Mouse (Mus musculus): ENCODE data around the gene Matn4. TPM values are rescaled to one million over a fixed set of nuclear protein-coding genes. Genes with fewer than 3 reads are reported as not detected.
A peak's percentile ranks its signal among the peaks of the same experiment; 100 is the strongest.

The Matn4 gene
- total RNA-seq, 1 experiment: 2.3 TPM

GRCm38 (mm10) chr2:164403396-164404081, 1.4 kb downstream of the Matn4 start:
- H3K4me1 ChIP-seq (ENCODE audit: control insufficient read depth in 2 of 2, insufficient read depth in 2 of 2, low read length in 2 of 2, poor library complexity in 1 of 2): peaks cover 0 to 11% of the 10 kb centered on the region in 2 experiments; a peak in 1 of 4 replicates
- TF ChIP-seq HCFC1 (IDR thresholded peaks at IDR 0.05; ENCODE audit: borderline replicate concordance, insufficient read depth, low read length) (no peak), MAFK (IDR thresholded peaks at IDR 0.05; ENCODE audit: insufficient read depth, low read depth, low read length) (no peak)
- H3K9ac ChIP-seq (ENCODE audit: insufficient read depth, low read depth, low read length, poor library complexity, severe bottlenecking): no peak overlapping the region
- H3K36me3 ChIP-seq (ENCODE audit: control insufficient read depth, insufficient read depth, low read length, poor library complexity, severe bottlenecking): no peaks in the 10 kb centered on the region
- DNase-seq (ENCODE audit: low read depth, low spot score): no peak
- H3K9me3 ChIP-seq (ENCODE audit: control insufficient read depth, insufficient read depth, low read depth, low read length): no peaks in the 10 kb centered on the region
- H3K4me3 ChIP-seq (ENCODE audit: insufficient read depth in 1 of 2, low read depth in 1 of 2, low read length in 2 of 2, poor library complexity in 1 of 2, severe bottlenecking in 1 of 2): no peak overlapping the region
- in situ Hi-C loops (cut with MboI; ENCODE audit: low sequenced_read_pairs in 2 of 2, unreplicated experiment in 2 of 2): no loop called here
- H3K27ac ChIP-seq (ENCODE audit: insufficient read depth, low read depth, low read length, poor library complexity, severe bottlenecking): no peak overlapping the region

GRCm38 (mm10) chr2:164402906-164403305, 2.1 kb downstream of the Matn4 start, which contains the start of gene Rbpjl:
TSS of gene Rbpjl (plus strand) at chr2:164403141.
- no peaks in the 10 kb centered on the region for H3K36me3 ChIP-seq (ENCODE audit: control insufficient read depth, insufficient read depth, low read length, poor library complexity, severe bottlenecking)
- H3K4me3 ChIP-seq (ENCODE audit: insufficient read depth in 1 of 2, low read depth in 1 of 2, low read length in 2 of 2, poor library complexity in 1 of 2, severe bottlenecking in 1 of 2): no peak within 1 kb of the TSS
- TF ChIP-seq HCFC1 (IDR thresholded peaks at IDR 0.05; ENCODE audit: borderline replicate concordance, insufficient read depth, low read length) (no peak), MAFK (IDR thresholded peaks at IDR 0.05; ENCODE audit: insufficient read depth, low read depth, low read length) (no peak), ZC3H11A (IDR thresholded peaks at IDR 0.05; ENCODE audit: borderline replicate concordance, low read depth, low read length) (no peak), CHD2 (IDR thresholded peaks at IDR 0.05; ENCODE audit: low read depth, low read length) (no peak), ZNF384 (IDR thresholded peaks at IDR 0.05; ENCODE audit: low read depth, low read length) (no peak)
- H3K27ac ChIP-seq (ENCODE audit: insufficient read depth, low read depth, low read length, poor library complexity, severe bottlenecking): no peak within 1 kb of the TSS
- no peak within 1 kb of the TSS for H3K9ac ChIP-seq (ENCODE audit: insufficient read depth, low read depth, low read length, poor library complexity, severe bottlenecking)
- no peaks in the 10 kb centered on the region for H3K9me3 ChIP-seq (ENCODE audit: control insufficient read depth, insufficient read depth, low read depth, low read length)
- in situ Hi-C loops (cut with MboI; ENCODE audit: low sequenced_read_pairs in 2 of 2, unreplicated experiment in 2 of 2): no loop called here
- DNase-seq (ENCODE audit: low read depth, low spot score): peak; percentile 73
- peaks cover 0 to 11% of the 10 kb centered on the region in 2 experiments; a peak in 1 of 4 replicates for H3K4me1 ChIP-seq (ENCODE audit: control insufficient read depth in 2 of 2, insufficient read depth in 2 of 2, low read length in 2 of 2, poor library complexity in 1 of 2)

GRCm38 (mm10) chr2:164396911-164397310, 8.0 kb downstream of the Matn4 start:
- in situ Hi-C loops (cut with MboI; ENCODE audit: low sequenced_read_pairs in 2 of 2, unreplicated experiment in 2 of 2): no loop called here
- no peaks in the 10 kb centered on the region for H3K9me3 ChIP-seq (ENCODE audit: control insufficient read depth, insufficient read depth, low read depth, low read length)
- H3K27ac ChIP-seq (ENCODE audit: insufficient read depth, low read depth, low read length, poor library complexity, severe bottlenecking): no peak overlapping the region
- no peaks in the 10 kb centered on the region for H3K36me3 ChIP-seq (ENCODE audit: control insufficient read depth, insufficient read depth, low read length, poor library complexity, severe bottlenecking)
- no peak overlapping the region for H3K4me3 ChIP-seq (ENCODE audit: insufficient read depth in 1 of 2, low read depth in 1 of 2, low read length in 2 of 2, poor library complexity in 1 of 2, severe bottlenecking in 1 of 2)
- DNase-seq (ENCODE audit: low read depth, low spot score): no peak
- no peak overlapping the region for H3K9ac ChIP-seq (ENCODE audit: insufficient read depth, low read depth, low read length, poor library complexity, severe bottlenecking)
- TF ChIP-seq MAFK (IDR thresholded peaks at IDR 0.05; ENCODE audit: insufficient read depth, low read depth, low read length) (no peak), ZNF384 (IDR thresholded peaks at IDR 0.05; ENCODE audit: low read depth, low read length) (no peak), CHD2 (IDR thresholded peaks at IDR 0.05; ENCODE audit: low read depth, low read length) (no peak), HCFC1 (IDR thresholded peaks at IDR 0.05; ENCODE audit: borderline replicate concordance, insufficient read depth, low read length) (no peak), ZC3H11A (IDR thresholded peaks at IDR 0.05; ENCODE audit: borderline replicate concordance, low read depth, low read length) (no peak)
- H3K4me1 ChIP-seq (ENCODE audit: control insufficient read depth in 2 of 2, insufficient read depth in 2 of 2, low read length in 2 of 2, poor library complexity in 1 of 2): peaks cover 0 to 2% of the 10 kb centered on the region in 2 experiments; a peak in 1 of 4 replicates

GRCm38 (mm10) chr2:164396076-164396475, 8.9 kb downstream of the Matn4 start:
- H3K4me1 ChIP-seq (ENCODE audit: control insufficient read depth in 2 of 2, insufficient read depth in 2 of 2, low read length in 2 of 2, poor library complexity in 1 of 2): peaks cover 0 to 2% of the 10 kb centered on the region in 2 experiments; a peak in 1 of 4 replicates
- no peak overlapping the region for H3K4me3 ChIP-seq (ENCODE audit: insufficient read depth in 1 of 2, low read depth in 1 of 2, low read length in 2 of 2, poor library complexity in 1 of 2, severe bottlenecking in 1 of 2)
- in situ Hi-C loops (cut with MboI; ENCODE audit: low sequenced_read_pairs in 2 of 2, unreplicated experiment in 2 of 2): no loop called here
- H3K27ac ChIP-seq (ENCODE audit: insufficient read depth, low read depth, low read length, poor library complexity, severe bottlenecking): no peak overlapping the region
- H3K9ac ChIP-seq (ENCODE audit: insufficient read depth, low read depth, low read length, poor library complexity, severe bottlenecking): no peak overlapping the region
- TF ChIP-seq ZC3H11A (IDR thresholded peaks at IDR 0.05; ENCODE audit: borderline replicate concordance, low read depth, low read length): no peak
- TF ChIP-seq CHD2 (IDR thresholded peaks at IDR 0.05; ENCODE audit: low read depth, low read length): no peak
- no peak for TF ChIP-seq HCFC1 (IDR thresholded peaks at IDR 0.05; ENCODE audit: borderline replicate concordance, insufficient read depth, low read length)
- TF ChIP-seq MAFK (IDR thresholded peaks at IDR 0.05; ENCODE audit: insufficient read depth, low read depth, low read length): no peak
- TF ChIP-seq ZNF384 (IDR thresholded peaks at IDR 0.05; ENCODE audit: low read depth, low read length): no peak
- no peaks in the 10 kb centered on the region for H3K36me3 ChIP-seq (ENCODE audit: control insufficient read depth, insufficient read depth, low read length, poor library complexity, severe bottlenecking)
- H3K9me3 ChIP-seq (ENCODE audit: control insufficient read depth, insufficient read depth, low read depth, low read length): no peaks in the 10 kb centered on the region
- DNase-seq (ENCODE audit: low read depth, low spot score): no peak

Data from ES-E14 (cell line).